Mouse (Mus musculus) MEL (cell line): ENCODE results near the gene Scimp. TPM values are rescaled to one million over a fixed set of nuclear protein-coding genes. Genes with fewer than 3 reads are reported as not detected.

ENCODE experiments used
- DNase-seq: peaks from one replicate; pipeline ENCODE4 v3.0.0; 2011; ENCODE audit warnings: low read depth, low spot score
- H3K27ac ChIP-seq: 2 replicates; pipeline ENCODE4 v1.5.1; 2012; ENCODE audit warnings: low read depth, mild to moderate bottlenecking, control low read depth, low read length, moderate library complexity; ENCODE audit not compliant: control insufficient read depth
- H3K27me3 ChIP-seq, 2 experiments: fragments of 150-350 bp in 1 of 2; sonication (generic) in 1 of 2; 2 replicates each; pipeline ENCODE4 v1.6.1; 2012; ENCODE audit warnings: low read length in 2 of 2, mild to moderate bottlenecking in 2 of 2, improper control_type of control experiment in 1 of 2, moderate library complexity in 1 of 2; ENCODE audit not compliant: insufficient read depth in 2 of 2, control insufficient read depth in 1 of 2
- H3K36me3 ChIP-seq, 2 experiments: 2 replicates each; pipeline ENCODE4 v1.6.1; 2012 to 2014; ENCODE audit warnings: low read length in 2 of 2, improper control_type of control experiment in 1 of 2, inconsistent platforms in 1 of 2, mild to moderate bottlenecking in 1 of 2; ENCODE audit not compliant: insufficient read depth in 2 of 2, control insufficient read depth in 1 of 2
- H3K4me1 ChIP-seq, 2 experiments: fragments of 150-350 bp in 1 of 2; sonication (generic) in 1 of 2; 2 replicates each; pipeline ENCODE4 v1.6.1; 2012; ENCODE audit warnings: low read length in 2 of 2, improper control_type of control experiment in 1 of 2, mild to moderate bottlenecking in 1 of 2; ENCODE audit not compliant: insufficient read depth in 2 of 2, control insufficient read depth in 1 of 2
- H3K4me3 ChIP-seq, 2 experiments: fragments of 150-350 bp in 1 of 2; sonication (generic) in 1 of 2; 2 replicates each; pipeline ENCODE4 v1.5.1; 2012; ENCODE audit warnings: low read depth in 2 of 2, low read length in 2 of 2, mild to moderate bottlenecking in 2 of 2, moderate library complexity in 2 of 2, control low read depth in 1 of 2, improper control_type of control experiment in 1 of 2; ENCODE audit not compliant: control insufficient read depth in 1 of 2, insufficient read depth in 1 of 2
- H3K79me2 ChIP-seq: 2 replicates; pipeline ENCODE4 v1.6.1; 2012; ENCODE audit warnings: mild to moderate bottlenecking, low read length, moderate library complexity; ENCODE audit not compliant: control insufficient read depth, poor library complexity, insufficient read depth
- H3K9ac ChIP-seq: 2 replicates; pipeline ENCODE4 v1.6.1; 2012; ENCODE audit warnings: low read depth, mild to moderate bottlenecking, control low read depth, low read length, moderate library complexity; ENCODE audit not compliant: control insufficient read depth, poor library complexity, severe bottlenecking
- H3K9me3 ChIP-seq: fragments of 150-350 bp; sonication (generic); replicated peaks from 2 replicates; pipeline ENCODE4 v1.6.1; 2012; ENCODE audit warnings: mild to moderate bottlenecking, low read length, improper control_type of control experiment, moderate library complexity; ENCODE audit not compliant: insufficient read depth
- BHLHE40 ChIP-seq: IDR thresholded peaks from 2 replicates; pipeline ENCODE4 v1.6.1; 2012; ENCODE audit warnings: low read depth, mild to moderate bottlenecking, inconsistent platforms, low read length, improper control_type of control experiment, borderline replicate concordance
- CHD1 ChIP-seq: IDR thresholded peaks from 2 replicates; pipeline ENCODE4 v1.6.1; 2012; ENCODE audit warnings: low read depth, mild to moderate bottlenecking, inconsistent platforms, low read length, improper control_type of control experiment
- CHD2 ChIP-seq: IDR thresholded peaks from 2 replicates; pipeline ENCODE4 v1.6.1; 2011; ENCODE audit warnings: low read length, improper control_type of control experiment
- EP300 ChIP-seq, 2 experiments: IDR thresholded peaks; 2 replicates each; pipeline ENCODE4 v1.6.1; 2011; ENCODE audit warnings: improper control_type of control experiment in 2 of 2, low read length in 2 of 2, low read depth in 1 of 2, mild to moderate bottlenecking in 1 of 2
- ETS1 ChIP-seq: IDR thresholded peaks from 2 replicates; pipeline ENCODE4 v1.6.1; 2012; ENCODE audit warnings: low read depth, mild to moderate bottlenecking, inconsistent platforms, low read length, improper control_type of control experiment, moderate library complexity
- GABPA ChIP-seq: IDR thresholded peaks from 2 replicates; pipeline ENCODE4 v1.6.1; 2012; ENCODE audit warnings: low read depth, mild to moderate bottlenecking, inconsistent platforms, low read length, improper control_type of control experiment, moderate library complexity
- GATA1 ChIP-seq: IDR thresholded peaks from 2 replicates; pipeline ENCODE4 v1.6.1; 2011; ENCODE audit warnings: low read depth, low read length, improper control_type of control experiment
- JUND ChIP-seq: IDR thresholded peaks from 2 replicates; pipeline ENCODE4 v1.6.1; 2011; ENCODE audit warnings: low read depth, mild to moderate bottlenecking, improper control_type of control experiment, low read length
- MAX ChIP-seq: IDR thresholded peaks from 2 replicates; pipeline ENCODE4 v1.6.1; 2011; ENCODE audit warnings: low read length, improper control_type of control experiment
- MAZ ChIP-seq: IDR thresholded peaks from 2 replicates; pipeline ENCODE4 v1.6.1; 2012; ENCODE audit warnings: low read depth, mild to moderate bottlenecking, inconsistent platforms, low read length, improper control_type of control experiment
- MXI1 ChIP-seq: IDR thresholded peaks from 2 replicates; pipeline ENCODE4 v1.6.1; 2011; ENCODE audit warnings: mild to moderate bottlenecking, low read depth, low read length, improper control_type of control experiment
- MYB ChIP-seq: IDR thresholded peaks from 2 replicates; pipeline ENCODE4 v1.6.1; 2011; ENCODE audit warnings: mild to moderate bottlenecking, low read depth, low read length, improper control_type of control experiment
- MYC ChIP-seq: IDR thresholded peaks from 2 replicates; pipeline ENCODE4 v1.6.1; 2011; ENCODE audit warnings: low read depth, mild to moderate bottlenecking, low read length, improper control_type of control experiment, moderate library complexity
- NRF1 ChIP-seq: IDR thresholded peaks from 2 replicates; pipeline ENCODE4 v1.6.1; 2014; ENCODE audit warnings: low read depth, mild to moderate bottlenecking, inconsistent platforms, low read length, improper control_type of control experiment, moderate library complexity; ENCODE audit not compliant: poor library complexity, insufficient read depth, severe bottlenecking
- POLR2AphosphoS5 ChIP-seq: IDR thresholded peaks from 2 replicates; pipeline ENCODE4 v1.6.1; 2012; ENCODE audit warnings: low read depth, borderline replicate concordance, mild to moderate bottlenecking, inconsistent platforms, low read length, moderate library complexity, mixed read lengths
- RAD21 ChIP-seq: IDR thresholded peaks from 2 replicates; pipeline ENCODE4 v1.6.1; 2011; ENCODE audit warnings: mild to moderate bottlenecking, low read depth, low read length, improper control_type of control experiment
- TAL1 ChIP-seq: IDR thresholded peaks from 2 replicates; pipeline ENCODE4 v1.6.1; 2012; ENCODE audit warnings: mild to moderate bottlenecking, inconsistent platforms, low read length, moderate library complexity, mixed read lengths
- TBP ChIP-seq: IDR thresholded peaks from 2 replicates; pipeline ENCODE4 v1.8.0; 2011; ENCODE audit warnings: low read depth, low read length, improper control_type of control experiment
- TCF12 ChIP-seq: IDR thresholded peaks from 2 replicates; pipeline ENCODE4 v1.6.1; 2014; ENCODE audit warnings: low read depth, mild to moderate bottlenecking, inconsistent platforms, low read length, improper control_type of control experiment, moderate library complexity
- UBTF ChIP-seq: IDR thresholded peaks from 2 replicates; pipeline ENCODE4 v1.6.1; 2012; ENCODE audit warnings: low read depth, mild to moderate bottlenecking, inconsistent platforms, low read length, improper control_type of control experiment, moderate library complexity, borderline replicate concordance; ENCODE audit not compliant: insufficient read depth
- USF2 ChIP-seq, 2 experiments: IDR thresholded peaks; 2 replicates each; pipeline ENCODE4 v1.6.1; 2011 to 2012; ENCODE audit warnings: improper control_type of control experiment in 2 of 2, low read length in 2 of 2, borderline replicate concordance in 1 of 2, inconsistent platforms in 1 of 2, low read depth in 1 of 2, mild to moderate bottlenecking in 1 of 2; ENCODE audit not compliant: insufficient read depth in 1 of 2
- ZC3H11A ChIP-seq: IDR thresholded peaks from 2 replicates; pipeline ENCODE4 v1.6.1; 2012; ENCODE audit warnings: low read depth, mild to moderate bottlenecking, inconsistent platforms, low read length, improper control_type of control experiment
- ZKSCAN1 ChIP-seq: IDR thresholded peaks from 2 replicates; pipeline ENCODE4 v1.6.1; 2012; ENCODE audit warnings: low read depth, mild to moderate bottlenecking, inconsistent platforms, low read length, improper control_type of control experiment, moderate library complexity
- ZMIZ1 ChIP-seq: IDR thresholded peaks from 2 replicates; pipeline ENCODE4 v1.6.1; 2012; ENCODE audit warnings: low read depth, mild to moderate bottlenecking, inconsistent platforms, low read length, improper control_type of control experiment, moderate library complexity
- polyA plus RNA-seq, 2 experiments: library from polyadenylated mRNA; stranded (reverse) in 1 of 2; unstranded in 1 of 2; fragments of >175 nt in 1 of 2; fragments of >200 nt in 1 of 2; gene quantifications; 2 replicates each; pipeline versions ENCODE4 v1.2.1 to v1.2.4; 2012; ENCODE audit warnings: low replicate concordance in 2 of 2, low read depth in 1 of 2; ENCODE audit not compliant: insufficient read length in 2 of 2, insufficient read depth in 1 of 2, missing spikeins in 1 of 2
- total RNA-seq: library from RNA; depleted of rRNA; stranded (reverse); fragments of 300-350 nt; gene quantifications from 2 replicates; pipeline ENCODE4 v1.2.3, GENCODE M21; 2012

Gene Scimp
- total and polyA plus RNA-seq, 3 experiments = not detected

DNA sequence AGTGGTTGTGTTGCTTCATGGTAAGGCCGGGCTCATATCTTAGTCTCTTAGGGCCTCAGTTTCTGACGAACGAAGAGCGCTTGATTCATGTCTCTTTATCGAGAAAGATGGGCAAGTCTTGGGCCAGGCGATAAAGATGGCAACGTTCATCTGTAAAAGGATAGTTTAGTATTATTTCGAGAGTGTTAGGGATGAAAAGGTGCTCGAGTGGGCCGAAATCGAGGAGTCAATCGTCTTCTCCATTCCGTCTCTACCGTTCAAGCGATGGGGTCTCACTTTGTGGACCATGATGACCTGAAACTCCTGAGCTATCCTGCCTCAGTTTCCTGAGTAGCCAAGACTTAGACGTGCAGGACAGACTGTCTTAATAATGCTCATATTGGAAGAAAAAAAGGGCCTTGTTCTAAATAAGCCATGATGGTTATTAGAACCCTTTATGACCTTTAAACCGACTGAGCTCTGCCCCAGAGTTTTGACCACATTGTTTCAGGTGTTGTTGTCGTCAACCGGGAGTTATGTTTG lies 33.1 kb upstream of the Scimp start:
- Histone ChIP-seq H3K9me3 (no peaks in the 10 kb centered on the region), H3K27ac (peak overlapping the region; percentile 31), H3K9ac (peak overlapping the region; percentile 91), H3K4me3 (peak overlapping the region; percentile 71 to 95), H3K79me2 (peaks cover 42% of the 10 kb centered on the region), H3K4me1 (peaks cover 16 to 23% of the 10 kb centered on the region in 2 experiments), H3K27me3 (peaks cover 0 to 2% of the 10 kb centered on the region in 2 experiments), H3K36me3 (peaks cover 0 to 25% of the 10 kb centered on the region in 2 experiments; a peak in 3 of 4 replicates)
- DNase-seq = no peak
- TF ChIP-seq ZC3H11A (no peak), UBTF (peak; percentile 64; the same call in 1 of the 2 replicates), MAX (no peak), GABPA (no peak), ZKSCAN1 (no peak), NRF1 (0 out of 2 replicates have a peak, but pooled peaks have one; percentile 6), JUND (no peak), ZMIZ1 (no peak), MXI1 (no peak; the same call in 1 of the 2 replicates), MYB (no peak), CHD2 (no peak), USF2 (IDR thresholded peaks at IDR 0.05; ENCODE audit: borderline replicate concordance in 1 of 2, insufficient read depth in 1 of 2, low read depth in 1 of 2, low read length in 2 of 2) (no peak), TAL1 (no peak), POLR2AphosphoS5 (no peak), BHLHE40 (no peak), TBP (0 out of 2 replicates have a peak, but pooled peaks have one; percentile 26), EP300 (IDR thresholded peaks at IDR 0.05; ENCODE audit: low read depth in 1 of 2, low read length in 2 of 2) (peak in 1 of 2 experiments; percentile 16; a peak in 1 of 4 replicates), MYC (no peak), ETS1 (no peak), RAD21 (no peak), TCF12 (no peak), CHD1 (no peak; the same call in 1 of the 2 replicates), MAZ (no peak), GATA1 (peak; percentile 30; the same call in 1 of the 2 replicates)
